Mouse (Mus musculus) bone marrow macrophage, adult 2 months (primary cell): Measurements from ENCODE around the gene Syt14.

Experiments used
- CTCF ChIP-seq: IDR thresholded peaks from 2 replicates; pipeline ENCODE4 v1.5.1; 2012; ENCODE audit warnings: low read depth, mild to moderate bottlenecking, low read length, moderate library complexity
- POLR2A ChIP-seq: IDR thresholded peaks from 2 replicates; pipeline ENCODE4 v1.6.1; 2012; ENCODE audit warnings: mild to moderate bottlenecking, low read depth, low read length, borderline replicate concordance

DNA sequence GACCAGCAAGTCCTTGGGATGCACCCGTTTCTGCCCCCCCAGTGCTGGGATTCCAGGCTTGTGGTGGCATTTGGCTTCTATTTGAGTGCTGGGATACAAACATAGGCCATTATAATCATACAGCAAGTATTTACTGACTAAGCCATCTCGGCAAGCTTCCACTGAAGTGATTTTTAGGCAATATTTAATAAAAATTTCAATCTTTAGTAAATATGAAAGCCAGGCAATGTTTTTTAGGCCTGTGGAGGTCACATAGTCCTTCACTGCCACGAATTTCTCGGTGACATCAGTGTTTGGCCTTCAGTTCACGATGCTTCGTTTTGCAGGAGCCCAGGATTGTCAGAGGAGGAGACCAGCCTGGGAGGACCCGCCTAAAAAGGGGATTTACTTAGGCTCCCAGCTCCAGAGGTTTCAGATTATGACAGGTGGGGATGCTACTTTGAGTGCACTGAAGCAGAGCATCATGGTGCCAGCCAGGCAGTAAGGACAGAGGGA is 156.4 kb downstream of the Syt14 start:
- TF ChIP-seq CTCF = no peak
- no peak for TF ChIP-seq POLR2A
